Mouse (Mus musculus) C2C12 (cell line): ENCODE results near the gene Duox1.

Source experiments
- CEBPB ChIP-seq: IDR thresholded peaks from one replicate; pipeline ENCODE4 v1.6.1; 2011; ENCODE audit warnings: low read depth, mild to moderate bottlenecking, control low read depth, moderate library complexity
- CTCF ChIP-seq: IDR thresholded peaks from one replicate; pipeline ENCODE4 v1.5.1; 2011; ENCODE audit not compliant: control insufficient read depth, insufficient read depth, insufficient read length
- MAX ChIP-seq: IDR thresholded peaks from one replicate; pipeline ENCODE4 v1.6.1; 2011; ENCODE audit warnings: mild to moderate bottlenecking, control low read depth
- MYOD1 ChIP-seq: IDR thresholded peaks from one replicate; pipeline ENCODE4 v1.6.1; 2011; ENCODE audit warnings: low read depth; ENCODE audit not compliant: control insufficient read depth, insufficient read length
- MYOG ChIP-seq: IDR thresholded peaks from one replicate; pipeline ENCODE4 v1.6.1; 2011; ENCODE audit not compliant: control insufficient read depth, insufficient read length; ENCODE audit errors: extremely low read depth
- USF1 ChIP-seq: IDR thresholded peaks from one replicate; pipeline ENCODE4 v1.6.1; 2011; ENCODE audit warnings: low read depth, mild to moderate bottlenecking, control low read depth, moderate library complexity

DNA sequence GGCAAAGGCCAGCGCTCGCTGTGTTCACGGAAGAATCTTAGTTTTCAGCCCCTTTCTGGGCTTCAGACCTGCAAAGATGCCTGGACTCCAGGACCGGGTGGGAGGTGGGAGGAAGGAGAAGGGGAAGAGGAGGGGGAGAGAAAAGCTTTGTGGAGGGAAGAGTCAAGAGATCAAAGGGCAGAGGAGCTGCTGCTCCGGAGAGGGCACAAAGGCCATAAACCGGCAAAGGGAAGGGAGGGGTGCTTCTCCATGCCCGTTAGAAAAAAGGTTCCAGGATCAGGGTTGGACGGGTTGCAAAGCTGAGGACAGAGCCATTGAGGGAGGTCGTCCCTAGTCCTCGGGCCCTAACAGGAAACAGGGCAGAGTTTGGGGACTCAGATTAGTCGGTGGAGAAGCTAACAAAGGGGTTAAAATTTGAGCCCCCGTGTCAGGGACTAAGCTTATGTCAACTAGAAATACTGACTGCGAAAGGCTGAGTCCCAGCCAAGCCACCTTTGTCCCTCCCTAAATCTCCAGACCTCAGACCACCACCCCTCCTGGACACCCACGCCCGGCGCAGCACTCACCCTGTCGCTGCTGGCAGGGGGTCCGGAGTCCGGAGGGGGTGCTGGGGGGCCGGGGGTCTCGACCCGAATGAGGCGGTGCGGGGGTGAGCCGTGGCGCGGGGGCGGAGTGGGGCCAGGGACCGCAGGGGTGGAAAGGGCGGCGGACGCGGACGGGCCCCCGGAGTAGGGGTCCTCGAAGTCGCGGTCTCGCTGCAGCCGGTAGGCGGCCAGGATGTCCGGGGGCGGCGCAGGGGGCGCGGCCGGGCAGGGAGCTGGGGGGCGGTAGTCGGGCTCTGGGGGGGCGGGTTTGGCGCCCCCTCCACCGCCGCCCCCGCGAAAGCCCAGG, 52.9 kb downstream of the Duox1 start:
- TF ChIP-seq USF1 (no peak), MAX (no peak), CTCF (no peak), MYOD1 (no peak), MYOG (no peak), CEBPB (no peak)
